ENCODE assay signal across 19 mouse cellular contexts in the genomic region with DNA sequence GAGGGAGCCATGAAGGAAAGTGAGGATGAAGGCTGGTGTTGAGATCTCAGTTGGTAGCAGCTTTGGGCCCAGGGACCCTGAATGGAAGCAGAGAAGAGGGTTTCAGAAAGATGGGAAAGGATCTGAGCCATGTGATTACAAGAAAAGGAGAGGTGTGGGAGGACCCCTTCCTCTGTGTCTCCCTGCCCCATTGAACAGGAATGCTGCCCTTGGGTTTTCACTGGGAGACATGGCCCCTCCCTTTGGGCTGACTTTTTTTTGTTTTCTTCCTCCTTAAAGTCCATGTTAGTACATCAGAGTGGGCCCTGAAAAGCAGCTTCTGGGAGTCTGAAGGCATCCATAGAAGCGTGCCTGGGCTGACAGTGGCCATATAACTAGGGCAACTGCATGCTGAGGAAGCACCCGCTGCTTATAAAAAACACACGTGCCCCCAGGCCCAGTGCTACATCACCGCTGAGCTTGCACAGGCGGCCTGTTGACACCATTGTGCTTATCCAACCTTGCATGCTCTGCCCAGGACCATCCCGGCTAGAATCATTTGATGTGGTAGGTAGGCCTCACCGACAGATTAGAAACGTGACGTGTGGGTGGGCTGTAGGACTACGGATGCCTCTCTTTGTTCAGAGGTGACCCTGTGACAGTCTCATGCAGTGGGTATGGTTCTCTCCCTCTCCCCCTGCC. TPM values are rescaled to one million over a fixed set of nuclear protein-coding genes. Genes with fewer than 3 reads are reported as not detected.
DNase-seq lines count a peak whose midpoint lies in the region; ATAC-seq lines count a peak whose summit lies in the region.
"Had no signal": no experiment of that assay in that cellular context is flagged by ENCODE, and none has a peak within 500 bp of the region (broad histone marks: within the 10 kb centered on the region; RNA-seq: fewer than 3 reads in every experiment).

No protein-coding gene starts in this region.

- H3K9me3 ChIP-seq in kidney, embryonic 14.5 days (ENCODE audit: control insufficient read depth, low read length): no peaks in the 10 kb centered on the region
- no peaks in the 10 kb centered on the region for H3K9me3 ChIP-seq in lung, embryonic 16.5 days (ENCODE audit: control insufficient read depth, low read length)
- no peaks in the 10 kb centered on the region for H3K9me3 ChIP-seq in limb, embryonic 15.5 days
- H3K9me3 ChIP-seq: embryonic facial prominence, embryonic 13.5 days; hindbrain, embryonic 15.5 days had no signal

- H3K9ac ChIP-seq in kidney, embryonic 14.5 days (ENCODE audit: low read depth, low read length): peak overlapping the region; percentile 12; the same call in 1 of the 2 replicates
- no peak overlapping the region for H3K9ac ChIP-seq in lung, embryonic 16.5 days (ENCODE audit: low read length)
- no peak overlapping the region for H3K9ac ChIP-seq in limb, embryonic 15.5 days
- H3K9ac ChIP-seq: forebrain, postnatal 0 days; hindbrain, embryonic 15.5 days; liver, embryonic 14.5 days had no signal

- H3K4me3 ChIP-seq in kidney, embryonic 14.5 days (ENCODE audit: low read length): no peak overlapping the region
- H3K4me3 ChIP-seq in lung, embryonic 16.5 days (ENCODE audit: low read length): no peak overlapping the region
- no peak overlapping the region for H3K4me3 ChIP-seq in limb, embryonic 15.5 days
- H3K4me3 ChIP-seq: embryonic facial prominence, embryonic 13.5 days; hindbrain, embryonic 15.5 days had no signal

- H3K36me3 ChIP-seq in kidney, embryonic 14.5 days (ENCODE audit: control insufficient read depth, insufficient read depth, low read length): peaks cover 24% of the 10 kb centered on the region
- H3K36me3 ChIP-seq in lung, embryonic 16.5 days (ENCODE audit: control insufficient read depth, insufficient read depth, low read length): peaks cover 19% of the 10 kb centered on the region
- peaks cover 30% of the 10 kb centered on the region for H3K36me3 ChIP-seq in limb, embryonic 15.5 days
- H3K36me3 ChIP-seq: hindbrain, embryonic 15.5 days had no signal

- peak; percentile 85 for DNase-seq in heart, adult 11 months
- no peak for DNase-seq in heart, adult 9 months (ENCODE audit: low spot score in 2 of 2)
- DNase-seq in kidney, adult 11 months: no peak
- no peak for DNase-seq in lung, postnatal 36 days
- no peak for DNase-seq in thymus, postnatal 25 days
- DNase-seq: adrenal gland, postnatal 14 days; cerebellum, postnatal 10 days; forebrain, postnatal 0 days; heart, postnatal 14 days; kidney, adult 2 months; layer of hippocampus, postnatal 36 days; lung, postnatal 14 days; thymus, postnatal 14 days had no signal

- H3K27ac ChIP-seq in kidney, embryonic 14.5 days (ENCODE audit: low read depth, low read length): peak overlapping the region; percentile 78
- peak overlapping the region; percentile 58; the same call in 1 of the 2 replicates for H3K27ac ChIP-seq in lung, embryonic 16.5 days (ENCODE audit: low read length)
- H3K27ac ChIP-seq in limb, embryonic 15.5 days: peak overlapping the region; percentile 73
- H3K27ac ChIP-seq: hindbrain, embryonic 15.5 days; liver, embryonic 14.5 days had no signal

- H3K4me1 ChIP-seq in kidney, embryonic 14.5 days (ENCODE audit: control insufficient read depth, insufficient read depth, low read length): peaks cover 48% of the 10 kb centered on the region
- H3K4me1 ChIP-seq in lung, embryonic 16.5 days (replicated peaks; ENCODE audit: control insufficient read depth, insufficient read depth, low read length): peaks cover 20% of the 10 kb centered on the region
- H3K4me1 ChIP-seq in limb, embryonic 15.5 days: peaks cover 69% of the 10 kb centered on the region
- H3K4me1 ChIP-seq: hindbrain, embryonic 15.5 days had no signal

- H3K27me3 ChIP-seq in kidney, embryonic 14.5 days (ENCODE audit: control insufficient read depth, insufficient read depth, low read length): no peaks in the 10 kb centered on the region
- H3K27me3 ChIP-seq in lung, embryonic 16.5 days (ENCODE audit: control insufficient read depth, insufficient read depth, low read depth, low read length): no peaks in the 10 kb centered on the region
- no peaks in the 10 kb centered on the region for H3K27me3 ChIP-seq in limb, embryonic 15.5 days
- H3K27me3 ChIP-seq: embryonic facial prominence, embryonic 13.5 days; hindbrain, embryonic 15.5 days had no signal

- 42% methylated on average over 10 of the region's 10 CpGs for WGBS in kidney, embryonic 14.5 days
- 72% methylated on average over 10 of the region's 10 CpGs for WGBS in lung, embryonic 16.5 days
- WGBS in limb, embryonic 15.5 days: 69% methylated on average over 10 of the region's 10 CpGs

- H3K4me2 ChIP-seq in kidney, embryonic 14.5 days (replicated peaks; ENCODE audit: low read depth, low read length): peak overlapping the region; percentile 19
- no peak overlapping the region for H3K4me2 ChIP-seq in lung, embryonic 16.5 days (ENCODE audit: low read depth, low read length)
- H3K4me2 ChIP-seq in limb, embryonic 15.5 days: no peak overlapping the region
- H3K4me2 ChIP-seq: embryonic facial prominence, embryonic 13.5 days; hindbrain, embryonic 15.5 days had no signal

- ATAC-seq in kidney, embryonic 14.5 days (ENCODE audit: low FRiP score, low TSS enrichment): peak; percentile 56; the same call in 1 of the 2 replicates
- no peak for ATAC-seq in lung, embryonic 16.5 days (ENCODE audit: low read depth)
- no peak for ATAC-seq in limb, embryonic 15.5 days (ENCODE audit: insufficient number of reproducible peaks, low FRiP score, low TSS enrichment, low read depth)
- ATAC-seq: forebrain, postnatal 0 days had no signal

RNA-seq across cellular contexts. Expression of gene Fgfrl1, which starts 9.3 kb away (rescaled TPM):
- 24.0 and 32.7 TPM in 2 replicates for polyA plus RNA-seq in kidney, embryonic 14.5 days (2014; fragmentation: Nextera tagmentation; extraction: Ambion mirVana)
- 11.2 and 11.8 TPM in 2 replicates for polyA plus RNA-seq in lung, embryonic 16.5 days (2015; fragmentation: Nextera tagmentation; extraction: Ambion mirVana)
- 32.0 and 36.1 TPM in 2 replicates for polyA plus RNA-seq in limb, embryonic 15.5 days (2015; fragmentation: Nextera tagmentation; extraction: Ambion mirVana)

RNA-seq across cellular contexts. Expression of gene Slc26a1, which starts 26.1 kb away (rescaled TPM):
- 0.80 and 1.5 TPM in 2 replicates for polyA plus RNA-seq in kidney, embryonic 14.5 days (2014; fragmentation: Nextera tagmentation; extraction: Ambion mirVana)
- 0.51 and 0.75 TPM in 2 replicates for polyA plus RNA-seq in lung, embryonic 16.5 days (2015; fragmentation: Nextera tagmentation; extraction: Ambion mirVana)
- 0.56 and 0.81 TPM in 2 replicates for polyA plus RNA-seq in limb, embryonic 15.5 days (2015; fragmentation: Nextera tagmentation; extraction: Ambion mirVana)

RNA-seq across cellular contexts. Expression of gene Dgkq, which starts 32.0 kb away (rescaled TPM):
- 5.0 and 9.1 TPM in 2 replicates for polyA plus RNA-seq in kidney, embryonic 14.5 days (2014; fragmentation: Nextera tagmentation; extraction: Ambion mirVana)
- 11.0 and 12.7 TPM in 2 replicates for polyA plus RNA-seq in lung, embryonic 16.5 days (2015; fragmentation: Nextera tagmentation; extraction: Ambion mirVana)
- polyA plus RNA-seq in limb, embryonic 15.5 days (2015; fragmentation: Nextera tagmentation; extraction: Ambion mirVana): 15.7 and 17.1 TPM in 2 replicates

RNA-seq across cellular contexts. Expression of gene Idua, which starts 41.4 kb away (rescaled TPM):
- 11.0 and 11.3 TPM in 2 replicates for polyA plus RNA-seq in kidney, embryonic 14.5 days (2014; fragmentation: Nextera tagmentation; extraction: Ambion mirVana)
- polyA plus RNA-seq in lung, embryonic 16.5 days (2015; fragmentation: Nextera tagmentation; extraction: Ambion mirVana): 13.8 and 15.7 TPM in 2 replicates
- 17.8 TPM in 2 replicates for polyA plus RNA-seq in limb, embryonic 15.5 days (2015; fragmentation: Nextera tagmentation; extraction: Ambion mirVana)
